Mouse (Mus musculus): Measurements from ENCODE around the gene Tbx4. TPM values are rescaled to one million over a fixed set of nuclear protein-coding genes. Genes with fewer than 3 reads are reported as not detected.

Gene Tbx4
- 0.19 TPM for polyA plus RNA-seq (2014; fragmentation: Illumina TruSeq; extraction: RNeasy Lipid Tissue Mini Kit (QIAGEN cat#74804); ENCODE audit: low read depth, low replicate concordance)

GRCm38 (mm10) chr11:85885665-85886428 is at the start of gene Tbx4:
Gene Tbx4, plus strand, starts transcription at chr11:85886422.

GRCm38 (mm10) chr11:85850233-85850632 is 36.0 kb upstream of the Tbx4 start, which contains the start of gene Gm11444:
Gene Gm11444, minus strand, starts transcription at chr11:85850333.

Other genes with a start within 250 kb of the Tbx4 start
- 0.60 TPM for gene Tbx2, start 53.9 kb upstream of the Tbx4 start, polyA plus RNA-seq (2014; fragmentation: Illumina TruSeq; extraction: RNeasy Lipid Tissue Mini Kit (QIAGEN cat#74804); ENCODE audit: low read depth, low replicate concordance)
- gene Gm11444, start 36.1 kb upstream of the Tbx4 start, polyA plus RNA-seq (2014; fragmentation: Illumina TruSeq; extraction: RNeasy Lipid Tissue Mini Kit (QIAGEN cat#74804); ENCODE audit: low read depth, low replicate concordance), result not detected

Data from sigmoid colon, adult 10 weeks (tissue).